Mouse (Mus musculus) testis, adult 2 months (tissue): Measurements from ENCODE around the gene Dcdc2b.

Experiments used
- CTCF ChIP-seq: fragments of 200-500 bp; IDR thresholded peaks from 2 replicates; pipeline ENCODE4 v1.5.1; 2012; ENCODE audit warnings: low read depth, mild to moderate bottlenecking, inconsistent platforms, low read length, moderate library complexity; ENCODE audit not compliant: control insufficient read depth, insufficient read depth, insufficient replicate concordance
- POLR2A ChIP-seq: fragments of 200-500 bp; IDR thresholded peaks from 2 replicates; pipeline ENCODE4 v1.6.1; 2012; ENCODE audit warnings: low read depth, mild to moderate bottlenecking, inconsistent platforms, low read length, moderate library complexity; ENCODE audit not compliant: control insufficient read depth

- TF ChIP-seq POLR2A (no peak), CTCF (no peak)
These were observed 34.6 kb upstream of the Dcdc2b start for GRCm38 (mm10) chr4:129648656-129649055.
